Mouse (Mus musculus) cerebellum, adult 2 months (tissue): Measurements from ENCODE around the gene Kcnip1.

ENCODE experiments used
- CTCF ChIP-seq: fragments of 200-500 bp; IDR thresholded peaks from 2 replicates; pipeline ENCODE4 v1.5.1; 2011; ENCODE audit warnings: low read depth, mild to moderate bottlenecking, control low read depth, low read length, moderate library complexity, borderline replicate concordance; ENCODE audit not compliant: insufficient read depth
- POLR2A ChIP-seq: fragments of 200-500 bp; IDR thresholded peaks from 2 replicates; pipeline ENCODE4 v1.6.1; 2011; ENCODE audit warnings: low read length, control low read depth, borderline replicate concordance; ENCODE audit not compliant: insufficient read depth

GRCm38 (mm10) chr11:33871998-33872715, 120.8 kb downstream of the Kcnip1 start:
- no peak for TF ChIP-seq CTCF
- no peak for TF ChIP-seq POLR2A
